Mouse (Mus musculus) brain, embryonic 14.5 days (tissue): ENCODE data around the gene Dchs1. TPM values are rescaled to one million over a fixed set of nuclear protein-coding genes. Genes with fewer than 3 reads are reported as not detected.

Experiments used
- DNase-seq: peaks from one replicate; pipeline ENCODE4 v3.0.0-alpha.2; 2011; ENCODE audit warnings: low read depth
- CTCF ChIP-seq: fragments of 200-500 bp; IDR thresholded peaks from 2 replicates; pipeline ENCODE4 v1.5.1; 2012; ENCODE audit warnings: inconsistent platforms, mild to moderate bottlenecking, moderate library complexity, borderline replicate concordance; ENCODE audit not compliant: insufficient read depth, insufficient read length; ENCODE audit errors: extremely low read depth
- POLR2A ChIP-seq: fragments of 200-500 bp; IDR thresholded peaks from 2 replicates; pipeline ENCODE4 v1.6.1; 2012; ENCODE audit warnings: mild to moderate bottlenecking, inconsistent platforms, borderline replicate concordance; ENCODE audit not compliant: poor library complexity, insufficient read depth, insufficient read length, severe bottlenecking; ENCODE audit errors: extremely low read depth
- polyA plus RNA-seq: library from polyadenylated mRNA; depleted of rRNA; stranded (reverse); fragments of >200 nt; gene quantifications from 2 replicates; pipeline ENCODE4 v1.2.3, GENCODE M21; 2012; rRNA removed

The Dchs1 gene
- polyA plus RNA-seq, 1 experiment = 87.4 TPM

DNA sequence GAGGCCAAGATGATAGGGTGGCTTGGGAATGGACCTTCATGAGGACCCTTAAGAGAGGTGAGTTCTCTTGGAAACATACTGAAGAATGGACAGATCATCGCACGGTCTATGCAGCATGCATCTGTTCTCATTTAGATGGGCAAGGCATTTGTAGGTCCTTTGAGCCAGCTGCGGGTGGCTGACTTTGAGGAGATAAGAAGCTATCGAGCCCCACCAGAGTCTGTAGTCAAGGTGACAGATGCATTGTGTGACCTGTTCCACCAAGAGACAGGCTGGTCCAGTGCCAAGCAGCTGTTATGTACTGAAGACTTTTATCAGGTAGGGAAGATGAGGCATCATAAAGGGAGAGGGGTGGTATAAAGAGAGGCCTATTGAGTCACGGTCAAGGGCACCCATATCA is 78.7 kb downstream of the Dchs1 start:
- TF ChIP-seq POLR2A (no peak), CTCF (no peak)
- DNase-seq = no peak

- no peak for DNase-seq
- TF ChIP-seq CTCF (no peak), POLR2A (no peak)
These were observed 83.6 kb downstream of the Dchs1 start for GRCm38 (mm10) chr7:105703816-105704215.

DNA sequence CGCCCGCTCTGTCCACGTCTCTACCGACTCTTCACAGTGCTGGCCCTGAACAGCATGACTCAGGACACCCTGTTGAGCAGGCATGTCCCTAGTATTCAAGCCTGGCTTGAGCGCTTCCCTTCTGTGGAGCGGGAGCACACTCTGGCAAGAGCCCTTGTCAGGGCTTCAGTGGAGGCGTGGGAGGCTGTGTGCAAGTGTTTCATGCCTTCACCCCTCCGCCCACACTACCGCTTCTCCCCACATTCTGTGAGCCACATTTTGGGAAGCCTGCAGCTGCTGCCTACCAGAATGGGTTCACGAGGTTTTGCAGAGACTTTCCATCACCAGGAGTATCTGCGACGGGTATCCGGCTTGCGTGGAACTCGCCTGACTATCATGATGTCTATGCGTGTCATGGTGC is 84.3 kb downstream of the Dchs1 start:
- DNase-seq = no peak
- TF ChIP-seq POLR2A (no peak), CTCF (no peak)

Other genes starting within 250 kb of the Dchs1 start
- gene Smpd1, start 233.3 kb downstream of the Dchs1 start, polyA plus RNA-seq = 51.2 and 59.6 TPM in 2 replicates
- 304 and 347 TPM in 2 replicates for gene Apbb1, start 206.0 kb downstream of the Dchs1 start, polyA plus RNA-seq
- gene Hpx, start 187.5 kb downstream of the Dchs1 start, polyA plus RNA-seq = 0.45 and 0.74 TPM in 2 replicates
- gene Trim3, start 154.1 kb downstream of the Dchs1 start, polyA plus RNA-seq = 96.5 and 127 TPM in 2 replicates
- 101 and 145 TPM in 2 replicates for gene Timm10b, start 147.6 kb downstream of the Dchs1 start, polyA plus RNA-seq
- 103 and 120 TPM in 2 replicates for gene Arfip2, start 147.2 kb downstream of the Dchs1 start, polyA plus RNA-seq
- 73.1 and 134 TPM in 2 replicates for gene Gm45799, start 147.1 kb downstream of the Dchs1 start, polyA plus RNA-seq
- 6.3 and 7.0 TPM in 2 replicates for gene Dnhd1, start 136.8 kb downstream of the Dchs1 start, polyA plus RNA-seq
- gene Ilk, start 51.1 kb downstream of the Dchs1 start, polyA plus RNA-seq = 175 and 199 TPM in 2 replicates
- gene Rrp8, start 50.3 kb downstream of the Dchs1 start, polyA plus RNA-seq = 15.7 and 17.8 TPM in 2 replicates
- gene Taf10, start 43.3 kb downstream of the Dchs1 start, polyA plus RNA-seq = 204 and 302 TPM in 2 replicates
- 42.8 and 48.1 TPM in 2 replicates for gene Tpp1, start 35.4 kb downstream of the Dchs1 start, polyA plus RNA-seq
- 165 and 185 TPM in 2 replicates for gene Mrpl17, start 23.4 kb upstream of the Dchs1 start, polyA plus RNA-seq
- gene Gm4070, start 166.3 kb upstream of the Dchs1 start, polyA plus RNA-seq = 0.15 and 0.18 TPM in 2 replicates